Mouse (Mus musculus) right cerebral cortex, postnatal 14 days (tissue): ENCODE data around the gene Olfr449.
A peak's percentile ranks its signal among the peaks of the same experiment; 100 is the strongest.

ENCODE experiments used
- DNase-seq: peaks from one replicate; pipeline ENCODE4 v3.0.0; 2022

The Olfr449 gene

GRCm38 (mm10) chr6:42834084-42834483 lies at the start of gene Olfr449:
Gene Olfr449 (plus strand): TSS chr6:42834384.
- DNase-seq, result no peak

- DNase-seq, result no peak
Measured at GRCm38 (mm10) chr6:42784793-42785192, 49.4 kb upstream of the Olfr449 start, which contains the start of gene Olfr452. Gene Olfr452 (plus strand): TSS chr6:42785093.

- no peak for DNase-seq
Measured at GRCm38 (mm10) chr6:42790247-42790948, 43.8 kb upstream of the Olfr449 start.

GRCm38 (mm10) chr6:42790949-42791556 lies 43.1 kb upstream of the Olfr449 start:
- no peak for DNase-seq

- no peak for DNase-seq
Measured at GRCm38 (mm10) chr6:42794982-42795381, 39.2 kb upstream of the Olfr449 start.

- DNase-seq, result no peak
Measured at GRCm38 (mm10) chr6:42811639-42812038, 22.5 kb upstream of the Olfr449 start, which contains the start of gene Olfr450. Gene Olfr450 (plus strand): TSS chr6:42811939.

GRCm38 (mm10) chr6:42860222-42860819 lies 26.1 kb downstream of the Olfr449 start:
- peak; percentile 4 for DNase-seq

GRCm38 (mm10) chr6:42869695-42870094 lies 35.5 kb downstream of the Olfr449 start:
- DNase-seq, result no peak

GRCm38 (mm10) chr6:42876323-42876722 lies 42.1 kb downstream of the Olfr449 start:
- no peak for DNase-seq
